Mouse (Mus musculus): ENCODE data around the gene Sema4c. TPM values are rescaled to one million over a fixed set of nuclear protein-coding genes. Genes with fewer than 3 reads are reported as not detected.

Sema4c gene
- 35.2 and 37.6 TPM in 2 replicates for polyA plus RNA-seq (2016; fragmentation: Nextera tagmentation; extraction: Ambion mirVana)

DNA sequence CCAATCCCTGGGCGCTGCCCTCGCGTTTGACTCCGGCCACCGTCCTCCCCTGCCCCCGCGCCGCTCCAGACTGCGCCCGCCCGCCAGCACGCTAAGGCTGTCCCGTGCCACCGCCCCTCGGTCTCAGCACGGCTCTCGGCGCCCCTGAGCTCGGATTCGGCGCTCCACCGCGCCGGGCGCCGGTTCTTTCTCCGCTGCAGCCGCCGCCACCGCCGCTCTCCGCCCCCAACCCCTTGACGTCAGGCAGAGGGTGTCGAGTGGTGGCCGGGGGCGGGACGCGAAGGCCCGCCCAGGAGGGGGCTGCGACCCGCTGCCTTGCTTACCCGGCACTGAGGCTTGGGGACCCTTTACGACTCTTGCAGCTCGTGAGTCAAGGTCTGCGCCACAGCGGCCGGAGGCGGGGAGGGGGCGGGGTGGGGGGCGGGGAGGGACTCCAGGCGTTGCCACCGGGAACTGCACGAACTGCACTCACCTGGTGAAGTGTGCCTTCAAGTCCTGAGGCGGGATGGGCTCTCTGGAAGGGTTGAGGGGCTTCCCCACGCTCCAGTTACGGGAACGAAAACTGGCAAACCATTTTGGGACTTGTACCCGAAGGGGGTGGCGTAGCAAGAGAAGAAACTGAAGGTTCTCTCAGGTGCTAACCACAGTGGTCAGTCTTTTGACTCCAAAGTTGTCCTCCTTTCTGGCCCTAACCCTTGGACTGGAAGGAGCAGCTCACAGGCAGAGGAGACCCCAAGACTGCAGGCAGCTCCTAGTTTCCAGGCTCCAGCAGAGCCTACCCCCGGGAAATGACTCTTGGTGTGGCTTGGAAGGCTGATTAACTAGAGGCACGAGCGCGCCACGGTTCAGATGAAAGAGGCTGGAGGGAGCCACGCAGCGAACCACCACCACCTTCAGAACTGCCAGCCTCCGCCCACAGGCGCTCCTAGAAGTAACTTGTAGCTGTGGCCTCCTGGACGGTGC, at the start of gene Sema4c:
Gene Sema4c (minus strand): TSS at position 319 of the 963 bp plus-strand sequence.
- peaks cover 8% of the 10 kb centered on the region for H3K27me3 ChIP-seq
- H3K27ac ChIP-seq (replicated peaks): peak within 1 kb of the TSS; percentile 99
- peak; percentile 74 for ATAC-seq (ENCODE audit: low FRiP score, low read depth)
- H3K4me2 ChIP-seq (replicated peaks): peak within 1 kb of the TSS; percentile 99
- peaks cover 20% of the 10 kb centered on the region for H3K36me3 ChIP-seq
- H3K4me3 ChIP-seq: peak within 1 kb of the TSS; percentile 94
- H3K9ac ChIP-seq (replicated peaks): peak within 1 kb of the TSS; percentile 98
- WGBS: under 1% methylated on average over 57 of the region's 69 CpGs
- H3K9me3 ChIP-seq: no peaks in the 10 kb centered on the region
- H3K4me1 ChIP-seq: peaks cover 41% of the 10 kb centered on the region

DNA sequence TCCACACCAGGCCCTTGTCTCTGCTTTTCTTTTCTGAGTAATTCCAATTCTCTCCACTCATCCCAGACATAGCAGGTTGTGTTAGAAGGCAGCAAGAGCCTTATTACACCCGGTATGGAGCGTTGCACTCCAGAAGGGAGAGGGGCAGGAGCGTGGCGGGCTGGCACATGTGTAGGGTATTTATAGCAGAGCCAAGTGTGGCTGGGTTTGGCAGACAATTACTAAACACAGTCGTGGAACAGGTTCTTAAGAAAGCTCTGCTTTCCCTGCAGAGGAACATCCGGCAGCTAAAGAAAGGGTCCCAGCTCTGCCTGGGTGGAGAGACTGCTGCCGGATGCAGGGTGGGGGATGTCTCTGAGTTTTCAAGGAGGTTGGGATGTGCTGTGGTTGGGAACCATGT, 48.8 kb upstream of the Sema4c start:
- Histone ChIP-seq H3K27ac (replicated peaks) (no peak overlapping the region), H3K9ac (replicated peaks) (no peak overlapping the region), H3K9me3 (no peaks in the 10 kb centered on the region), H3K4me1 (peaks cover 3% of the 10 kb centered on the region; the same call in 1 of the 2 replicates), H3K4me3 (no peak overlapping the region), H3K4me2 (replicated peaks) (no peak overlapping the region), H3K27me3 (no peaks in the 10 kb centered on the region), H3K36me3 (no peaks in the 10 kb centered on the region)
- 74% methylated on average over 7 of the region's 7 CpGs for WGBS
- no peak for ATAC-seq (ENCODE audit: low FRiP score, low read depth)

DNA sequence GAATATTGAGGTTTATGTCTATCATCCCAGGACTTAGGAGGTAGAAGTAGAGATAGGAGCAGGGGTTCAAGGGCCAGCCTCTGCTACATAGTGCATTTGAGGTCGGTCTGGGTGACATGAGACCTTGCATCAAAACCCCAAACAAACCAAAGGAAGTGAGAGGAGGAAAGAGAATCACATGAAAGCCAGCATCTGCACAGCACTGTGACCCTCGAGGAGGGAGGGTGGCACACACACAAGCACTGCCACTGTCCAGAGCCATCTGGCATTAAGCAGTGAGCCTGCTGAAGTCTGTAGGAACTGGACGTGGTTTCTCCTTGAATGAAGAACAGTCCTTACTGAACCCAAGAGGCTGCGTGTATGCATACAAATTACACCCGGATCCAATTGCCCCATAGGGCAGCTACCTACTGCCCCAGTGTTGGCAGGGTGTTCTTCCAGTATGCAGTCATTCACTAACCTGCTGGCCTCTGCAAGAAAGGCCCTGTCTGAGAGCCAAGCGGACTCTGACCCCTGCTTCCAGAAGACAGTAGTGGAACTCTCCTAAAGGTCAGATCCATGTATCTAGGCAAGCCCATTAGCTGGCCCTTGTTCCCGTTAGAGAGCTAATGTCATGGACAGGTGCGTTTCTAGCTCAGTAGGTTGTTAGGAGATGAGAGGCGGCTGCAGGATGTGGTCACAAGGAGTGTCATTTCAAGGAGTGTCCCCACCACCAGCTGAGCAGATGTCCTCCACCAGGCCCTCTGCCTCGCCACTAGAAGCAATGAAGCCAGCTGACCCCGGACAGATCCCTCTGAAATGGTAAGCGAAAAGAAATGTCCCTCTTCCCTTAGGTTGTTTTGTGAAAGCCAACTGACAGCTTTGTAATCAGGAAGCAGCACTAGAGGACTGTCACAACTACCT, 46.4 kb upstream of the Sema4c start:
- Histone ChIP-seq H3K9me3 (no peaks in the 10 kb centered on the region), H3K9ac (replicated peaks) (no peak overlapping the region), H3K4me2 (replicated peaks) (no peak overlapping the region), H3K36me3 (no peaks in the 10 kb centered on the region), H3K27me3 (no peaks in the 10 kb centered on the region), H3K4me1 (no peaks in the 10 kb centered on the region), H3K27ac (replicated peaks) (no peak overlapping the region), H3K4me3 (no peak overlapping the region)
- ATAC-seq (ENCODE audit: low FRiP score, low read depth): no peak
- 84% methylated on average over 12 of the region's 12 CpGs for WGBS

DNA sequence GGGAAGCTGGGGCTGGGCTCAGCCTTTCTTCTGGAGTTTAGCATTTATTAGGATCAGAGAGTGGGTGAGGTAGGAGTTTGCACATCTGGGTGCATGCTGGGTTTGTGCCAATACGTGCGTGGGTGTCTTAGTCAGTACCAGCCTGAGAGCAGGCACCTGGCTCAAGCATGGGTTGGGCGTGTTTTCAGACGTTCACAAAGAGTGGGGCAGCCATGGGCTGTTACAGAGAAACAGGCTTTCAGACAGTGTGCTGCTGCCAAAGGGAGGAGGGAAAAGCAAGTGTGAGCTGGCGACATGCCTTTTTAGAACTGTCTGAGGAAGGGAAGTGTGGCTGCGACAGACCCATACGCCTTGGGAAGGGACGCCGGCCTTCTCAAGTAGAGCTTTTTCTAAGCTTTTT, 45.2 kb upstream of the Sema4c start:
- H3K9me3 ChIP-seq: no peaks in the 10 kb centered on the region

DNA sequence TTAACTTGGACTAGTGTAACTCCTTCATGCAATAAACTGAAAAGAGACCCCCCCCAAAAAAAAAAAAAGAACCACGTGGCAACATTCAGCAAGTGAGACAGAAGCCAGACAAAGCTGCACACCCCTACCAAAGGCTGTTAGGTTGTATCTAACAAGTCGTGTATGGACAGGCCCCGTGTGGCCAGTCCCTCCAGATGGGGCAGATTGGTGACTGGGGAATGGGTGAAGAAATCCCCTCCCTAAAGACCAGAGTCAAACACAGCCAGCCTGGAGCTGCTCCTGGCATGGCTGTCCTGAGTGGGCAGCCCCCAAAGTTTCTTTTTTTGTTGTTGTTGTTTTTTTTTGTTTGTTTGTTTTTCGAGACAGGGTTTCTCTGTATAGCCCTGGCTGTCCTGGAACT, 44.1 kb upstream of the Sema4c start:
- no peaks in the 10 kb centered on the region for H3K27me3 ChIP-seq
- no peak overlapping the region for H3K27ac ChIP-seq (replicated peaks)
- no peak for ATAC-seq (ENCODE audit: low FRiP score, low read depth)
- H3K4me2 ChIP-seq (replicated peaks): no peak overlapping the region
- H3K4me1 ChIP-seq: no peaks in the 10 kb centered on the region
- no peak overlapping the region for H3K9ac ChIP-seq (replicated peaks)
- no peaks in the 10 kb centered on the region for H3K36me3 ChIP-seq
- WGBS: 70% methylated on average over 4 of the region's 4 CpGs
- H3K9me3 ChIP-seq: no peaks in the 10 kb centered on the region
- no peak overlapping the region for H3K4me3 ChIP-seq

More for the DNA sequence above, 45.2 kb upstream of the Sema4c start:
- no peaks in the 10 kb centered on the region for H3K36me3 ChIP-seq
- 81% methylated on average over 9 of the region's 9 CpGs for WGBS
- no peak for ATAC-seq (ENCODE audit: low FRiP score, low read depth)
- no peak overlapping the region for H3K4me3 ChIP-seq
- H3K27ac ChIP-seq (replicated peaks): no peak overlapping the region
- H3K27me3 ChIP-seq: no peaks in the 10 kb centered on the region
- no peak overlapping the region for H3K4me2 ChIP-seq (replicated peaks)
- no peaks in the 10 kb centered on the region for H3K4me1 ChIP-seq
- no peak overlapping the region for H3K9ac ChIP-seq (replicated peaks)

- no peak overlapping the region for H3K27ac ChIP-seq (replicated peaks)
- WGBS: 88% methylated on average over 2 of the region's 2 CpGs
- no peaks in the 10 kb centered on the region for H3K36me3 ChIP-seq
- no peaks in the 10 kb centered on the region for H3K27me3 ChIP-seq
- peaks cover 12% of the 10 kb centered on the region; the same call in 1 of the 2 replicates for H3K4me1 ChIP-seq
- no peak overlapping the region for H3K9ac ChIP-seq (replicated peaks)
- no peak overlapping the region for H3K4me2 ChIP-seq (replicated peaks)
- no peak overlapping the region for H3K4me3 ChIP-seq
- no peak for ATAC-seq (ENCODE audit: low FRiP score, low read depth)
- H3K9me3 ChIP-seq: no peaks in the 10 kb centered on the region
Observed at GRCm38 (mm10) chr1:36598411-36598810, 40.3 kb upstream of the Sema4c start.

- peak overlapping the region; percentile 46 for H3K27ac ChIP-seq (replicated peaks)
- H3K9ac ChIP-seq (replicated peaks): no peak overlapping the region
- no peaks in the 10 kb centered on the region for H3K27me3 ChIP-seq
- peak; percentile 65; the same call in 1 of the 2 replicates for ATAC-seq (ENCODE audit: low FRiP score, low read depth)
- no peaks in the 10 kb centered on the region for H3K36me3 ChIP-seq
- H3K4me2 ChIP-seq (replicated peaks): no peak overlapping the region
- no peak overlapping the region for H3K4me3 ChIP-seq
- no peaks in the 10 kb centered on the region for H3K9me3 ChIP-seq
- WGBS: 14% methylated on average over 4 of the region's 4 CpGs
- H3K4me1 ChIP-seq: peaks cover 15% of the 10 kb centered on the region; the same call in 1 of the 2 replicates
Observed at GRCm38 (mm10) chr1:36596114-36596513, 38.0 kb upstream of the Sema4c start.

GRCm38 (mm10) chr1:36595167-36595931, 37.2 kb upstream of the Sema4c start:
- H3K9ac ChIP-seq (replicated peaks): no peak overlapping the region
- H3K4me3 ChIP-seq: no peak overlapping the region
- no peak for ATAC-seq (ENCODE audit: low FRiP score, low read depth)
- no peaks in the 10 kb centered on the region for H3K36me3 ChIP-seq
- H3K9me3 ChIP-seq: no peaks in the 10 kb centered on the region
- no peaks in the 10 kb centered on the region for H3K27me3 ChIP-seq
- H3K4me1 ChIP-seq: peaks cover 15% of the 10 kb centered on the region; the same call in 1 of the 2 replicates
- H3K27ac ChIP-seq (replicated peaks): peak overlapping the region; percentile 46; the same call in 1 of the 2 replicates
- WGBS: 63% methylated on average over 10 of the region's 10 CpGs
- H3K4me2 ChIP-seq (replicated peaks): no peak overlapping the region

DNA sequence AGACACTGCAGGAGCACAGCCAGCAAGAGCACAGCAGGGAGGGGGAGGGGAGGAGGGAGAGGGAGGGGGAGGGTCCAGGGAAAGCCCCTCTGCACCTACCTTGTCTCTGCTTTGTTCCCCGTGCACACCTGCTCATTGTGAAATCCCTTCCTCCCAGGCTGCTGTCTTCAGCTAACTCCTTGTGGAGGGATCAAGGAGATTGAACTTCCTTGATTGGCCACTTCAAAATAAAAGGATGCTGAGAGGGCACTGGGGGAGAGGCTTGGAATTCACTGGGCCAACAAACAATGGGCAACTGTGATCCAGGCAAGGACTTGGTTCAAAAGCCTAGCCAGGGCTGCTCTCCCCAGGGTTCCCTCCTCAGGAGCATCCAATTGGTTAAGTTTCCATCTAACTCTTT, 35.0 kb upstream of the Sema4c start:
- H3K4me3 ChIP-seq: no peak overlapping the region
- H3K9ac ChIP-seq (replicated peaks): no peak overlapping the region
- WGBS: 25% methylated on average over 1 of the region's 1 CpGs
- H3K4me1 ChIP-seq: peaks cover 25% of the 10 kb centered on the region
- H3K4me2 ChIP-seq (replicated peaks): no peak overlapping the region
- ATAC-seq (ENCODE audit: low FRiP score, low read depth): no peak
- H3K36me3 ChIP-seq: no peaks in the 10 kb centered on the region
- no peak overlapping the region for H3K27ac ChIP-seq (replicated peaks)
- H3K9me3 ChIP-seq: no peaks in the 10 kb centered on the region
- no peaks in the 10 kb centered on the region for H3K27me3 ChIP-seq

- no peak for ATAC-seq (ENCODE audit: low FRiP score, low read depth)
- Histone ChIP-seq H3K4me1 (peaks cover 31% of the 10 kb centered on the region), H3K9ac (replicated peaks) (no peak overlapping the region), H3K36me3 (no peaks in the 10 kb centered on the region), H3K27me3 (peaks cover 4% of the 10 kb centered on the region; the same call in 1 of the 2 replicates), H3K27ac (replicated peaks) (no peak overlapping the region), H3K4me2 (replicated peaks) (no peak overlapping the region), H3K4me3 (no peak overlapping the region), H3K9me3 (no peaks in the 10 kb centered on the region)
- WGBS: 87% methylated on average over 2 of the region's 2 CpGs
Observed at GRCm38 (mm10) chr1:36591408-36591807, 33.3 kb upstream of the Sema4c start.

- Histone ChIP-seq H3K27ac (replicated peaks) (no peak overlapping the region), H3K9me3 (no peaks in the 10 kb centered on the region), H3K4me1 (peaks cover 24% of the 10 kb centered on the region), H3K4me2 (replicated peaks) (no peak overlapping the region), H3K27me3 (peaks cover 4% of the 10 kb centered on the region; the same call in 1 of the 2 replicates), H3K4me3 (no peak overlapping the region), H3K36me3 (no peaks in the 10 kb centered on the region), H3K9ac (replicated peaks) (no peak overlapping the region)
- no peak for ATAC-seq (ENCODE audit: low FRiP score, low read depth)
- 69% methylated on average over 9 of the region's 9 CpGs for WGBS
Observed at GRCm38 (mm10) chr1:36590664-36591063, 32.5 kb upstream of the Sema4c start.

Data from midbrain, embryonic 12.5 days (tissue).